Mouse (Mus musculus) urinary bladder, postnatal 36 days (tissue): ENCODE data around the gene Olfr1039.
"Not testable (repeated sequence)": the region's sequence is repeated elsewhere in the genome, so short reads cannot be mapped to it uniquely, and the experiment has no call there.

Source experiments
- DNase-seq, 2 experiments: peaks; one replicate each; pipeline ENCODE4 v3.0.0; 2022; ENCODE audit warnings: low spot score in 2 of 2, mixed read lengths in 1 of 2

Gene Olfr1039

DNA sequence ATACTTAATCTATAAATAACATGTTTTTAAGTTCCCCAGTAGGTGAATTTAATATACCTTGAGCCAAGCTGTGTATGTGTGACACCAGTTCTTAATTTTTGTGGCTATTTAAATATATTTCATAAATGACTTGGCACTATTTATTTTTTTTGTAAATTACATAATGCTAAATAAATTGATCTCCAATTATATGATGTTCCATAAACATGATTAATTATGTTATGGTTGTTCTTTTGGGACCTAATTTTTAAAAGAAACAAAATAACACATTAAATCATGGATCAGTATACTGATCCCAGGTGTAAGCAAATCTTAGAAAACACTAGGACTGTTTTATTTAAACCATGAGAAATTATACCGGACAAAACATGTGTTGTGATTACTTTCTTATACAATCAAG lies at the start of gene Olfr1039:
Olfr1039 (minus strand) TSS at position 101 of the 400 bp plus-strand sequence.
- DNase-seq = no peak

DNA sequence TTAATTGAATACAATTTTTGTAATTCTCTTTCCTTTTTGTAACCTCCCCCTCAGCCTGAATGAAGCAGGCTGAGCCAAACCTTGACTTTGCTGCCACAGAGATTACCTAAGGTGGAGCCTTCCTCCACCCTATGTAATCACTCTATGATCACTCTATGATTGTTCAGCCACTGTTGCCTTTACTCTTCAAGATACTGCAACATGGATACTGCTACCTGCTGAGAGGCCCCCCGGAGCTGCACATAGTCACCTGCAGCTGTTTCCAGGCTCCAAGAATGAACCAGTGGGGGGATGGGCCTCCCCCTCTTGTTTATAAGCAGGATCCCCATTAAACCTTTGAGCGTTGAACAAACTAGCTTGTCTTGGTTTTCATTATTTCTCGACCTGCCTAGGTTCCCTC lies 44.2 kb upstream of the Olfr1039 start:
- DNase-seq = no peak

DNA sequence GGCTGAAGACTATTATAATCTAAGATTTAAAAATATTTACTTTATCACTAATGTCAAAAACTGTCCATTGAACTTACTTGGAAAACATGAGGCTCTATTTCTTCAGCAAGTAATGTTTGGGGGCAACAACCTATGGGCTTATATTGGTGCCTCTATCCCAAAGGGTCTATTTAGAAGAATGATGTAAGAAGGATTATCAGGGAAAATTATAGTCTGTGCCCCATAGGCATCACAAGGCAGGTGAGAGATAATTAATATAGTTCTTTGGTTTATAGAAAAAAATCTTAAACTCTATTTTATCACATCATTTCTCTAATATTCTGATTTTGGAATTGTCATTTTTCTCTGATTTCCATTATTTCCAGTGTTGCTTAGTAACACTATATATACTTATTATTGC lies 42.0 kb upstream of the Olfr1039 start, which contains the start of gene Olfr1044:
Olfr1044 (minus strand) TSS at position 101 of the 400 bp plus-strand sequence.
- DNase-seq = no peak

DNA sequence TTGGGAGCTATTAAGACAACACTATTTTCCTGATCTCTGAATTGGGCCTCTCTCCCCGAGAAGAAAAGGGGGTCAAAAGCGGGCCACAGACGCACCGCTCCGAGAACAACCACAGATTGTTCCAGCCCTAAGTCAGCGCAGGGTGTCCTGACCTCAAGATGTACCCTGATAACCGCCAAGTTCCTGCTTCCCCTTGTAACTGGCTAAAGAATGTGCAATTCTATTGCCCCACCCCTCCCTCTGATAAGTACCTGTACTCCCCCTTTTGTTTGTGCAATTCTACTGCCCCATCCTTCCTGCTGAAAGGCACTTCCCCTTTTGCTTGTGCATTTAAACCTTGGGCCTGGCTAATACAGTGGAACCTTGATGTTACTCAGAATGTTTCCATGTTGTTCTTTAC lies 39.7 kb upstream of the Olfr1039 start:
- DNase-seq = not testable (repeated sequence)

DNA sequence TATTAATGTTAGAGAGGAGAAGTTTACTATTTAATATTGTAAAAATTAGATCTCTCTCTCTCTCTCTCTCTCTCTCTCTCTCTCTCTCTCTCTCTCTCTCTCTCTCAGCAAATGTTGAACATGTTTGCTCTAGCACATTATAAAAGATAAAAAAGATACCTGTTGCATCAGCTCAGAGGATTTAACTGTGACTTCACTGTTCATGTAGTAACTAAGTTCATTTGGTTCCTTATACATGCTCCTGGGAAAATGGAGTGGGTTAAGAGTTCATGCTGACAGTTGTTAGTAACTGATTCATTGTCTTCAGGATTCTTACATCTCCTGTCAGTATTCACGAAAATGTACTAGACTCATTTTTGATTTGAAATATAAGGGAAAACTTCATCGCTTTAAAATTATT lies 31.7 kb upstream of the Olfr1039 start, which contains the start of gene Olfr1043:
Olfr1043 (minus strand) TSS at position 101 of the 400 bp plus-strand sequence.
- no peak for DNase-seq

DNA sequence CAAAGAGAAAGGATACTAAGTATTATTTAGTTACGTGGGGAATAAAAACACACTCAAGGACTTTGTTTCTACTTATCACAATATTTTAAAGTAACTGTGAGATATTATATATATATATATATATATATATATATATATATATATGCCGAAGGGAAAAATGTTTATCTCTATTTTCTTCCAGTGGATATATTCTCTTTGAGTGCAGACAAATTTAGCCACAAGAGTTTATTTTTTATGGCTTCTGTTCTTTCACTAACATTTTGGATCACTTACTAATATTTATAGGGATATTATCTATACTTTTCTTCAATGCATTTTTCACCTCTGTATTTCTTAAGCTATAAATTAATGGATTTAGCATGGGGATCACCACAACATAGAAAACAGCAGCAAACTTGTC lies 26.0 kb upstream of the Olfr1039 start, which contains the start of gene Olfr1042:
Olfr1042 (minus strand) TSS at position 101 of the 400 bp plus-strand sequence.
- no peak for DNase-seq

DNA sequence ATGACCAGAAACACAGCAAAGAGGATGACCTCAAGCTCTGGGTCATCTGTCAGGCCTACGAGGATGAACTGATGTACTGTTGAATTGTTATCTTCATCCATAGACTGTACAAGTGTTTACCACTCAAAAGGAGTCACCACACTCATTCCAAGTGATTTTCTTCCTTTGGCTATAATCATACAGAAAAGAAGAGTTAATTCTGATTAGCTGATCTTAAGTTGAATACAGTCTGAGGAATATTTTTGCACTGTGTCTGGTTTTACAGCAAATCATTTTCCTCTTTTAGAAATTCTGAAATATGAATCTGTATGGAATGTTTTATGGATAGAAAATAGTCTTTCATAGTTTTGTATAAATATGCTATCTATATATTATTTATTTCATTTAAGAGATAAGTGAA lies 10.9 kb upstream of the Olfr1039 start, which contains the start of gene Olfr1040:
Olfr1040 (minus strand) TSS at position 101 of the 400 bp plus-strand sequence.
- no peak for DNase-seq

DNA sequence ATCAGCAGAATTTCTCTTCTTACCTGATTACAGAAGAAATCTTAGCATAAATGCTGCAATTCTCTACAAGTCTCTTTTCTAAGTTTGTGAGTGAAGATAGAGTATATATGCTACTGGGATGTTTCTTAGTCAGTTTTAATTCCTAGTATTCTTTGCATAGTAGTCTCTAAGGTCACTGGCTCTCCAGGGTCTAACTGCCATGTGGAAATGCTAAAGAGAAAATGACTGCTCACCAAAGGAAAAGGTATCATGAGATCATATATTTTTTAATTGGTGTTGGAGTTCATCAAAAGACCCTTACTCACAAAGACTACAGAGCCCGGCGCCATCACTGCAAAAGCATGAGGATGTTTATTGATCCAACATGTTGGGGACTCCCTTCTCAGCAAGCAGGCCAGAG lies 48.4 kb downstream of the Olfr1039 start, which contains the start of gene Olfr1037:
Olfr1037 (minus strand) TSS at position 101 of the 400 bp plus-strand sequence.
- DNase-seq = no peak

DNA sequence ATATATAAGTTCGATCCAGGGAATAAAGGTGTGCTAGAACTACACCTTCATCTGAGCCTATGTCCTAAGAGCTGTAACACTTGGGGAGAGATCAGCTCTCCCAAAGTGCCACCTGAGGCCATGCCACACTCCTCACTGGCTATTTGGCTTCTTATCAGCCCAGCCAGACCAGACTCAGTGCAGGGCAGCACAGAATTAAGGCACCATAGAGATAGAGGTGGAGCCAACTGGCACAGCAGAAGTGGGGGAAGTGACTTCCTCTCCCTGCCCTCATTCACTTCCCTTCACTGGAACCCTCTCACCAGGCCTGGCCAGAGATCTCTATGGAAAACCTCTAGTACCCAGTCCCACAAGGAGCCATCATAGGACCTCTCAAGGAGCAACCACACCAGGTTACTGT lies 55.2 kb downstream of the Olfr1039 start:
- DNase-seq = not testable (repeated sequence)
